ENCODE assay signal across 23 mouse cellular contexts in the genomic region with DNA sequence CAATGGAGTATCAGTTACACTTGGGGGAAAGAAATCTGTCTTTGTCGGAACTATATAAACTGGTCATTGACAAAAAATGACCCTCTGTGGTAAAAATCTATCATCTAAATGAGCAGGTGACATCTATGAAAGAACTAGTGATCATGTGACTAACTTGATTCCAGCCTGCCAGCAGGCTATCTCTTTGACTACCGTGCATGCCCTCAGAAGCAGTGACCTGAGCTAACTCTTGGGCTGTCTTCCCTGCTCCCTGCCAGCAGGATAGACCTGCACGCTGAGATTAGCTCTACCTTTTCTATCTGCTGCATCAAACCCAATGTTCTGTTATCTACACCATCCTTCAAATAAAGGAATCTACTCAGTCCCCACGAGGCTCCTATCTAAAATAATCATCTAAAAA. TPM values are rescaled to one million over a fixed set of nuclear protein-coding genes. Genes with fewer than 3 reads are reported as not detected.
A peak's percentile ranks its signal among the peaks of the same experiment; 100 is the strongest.
DNase-seq lines count a peak whose midpoint lies in the region; ATAC-seq lines count a peak whose summit lies in the region.
"Had no signal": no experiment of that assay in that cellular context is flagged by ENCODE, and none has a peak within 500 bp of the region (broad histone marks: within the 10 kb centered on the region; RNA-seq: fewer than 3 reads in every experiment).

No protein-coding gene starts in this region.

- DNase-seq in cerebellum, postnatal 25 days: peak; percentile 18 to 28
- no peak for DNase-seq in cerebellum, adult 11-12 months
- no peak for DNase-seq in neural tube, embryonic 10.5 days (ENCODE audit: extremely low spot score, low spot score)
- DNase-seq: adrenal gland, adult 2 months; adrenal gland, postnatal 10 days; adrenal gland, postnatal 25 days; B cell, adult 2 months; cerebellum, adult 11 months; cerebellum, adult 9-10 months; cerebellum, postnatal 36 days; embryo, embryonic 11 days had no signal

- H3K36me3 ChIP-seq in megakaryocyte, embryonic 14.5 days (replicated peaks; ENCODE audit: low read length): peaks cover 10% of the 10 kb centered on the region
- H3K36me3 ChIP-seq: embryonic facial prominence, embryonic 13.5 days; embryonic facial prominence, embryonic 15.5 days; forebrain, embryonic 10.5 days; forebrain, embryonic 12.5 days had no signal

- peak overlapping the region; percentile 38 for H3K4me3 ChIP-seq in megakaryocyte, embryonic 14.5 days (replicated peaks)
- H3K4me3 ChIP-seq: embryonic facial prominence, embryonic 13.5 days; embryonic facial prominence, embryonic 15.5 days; erythroblast, embryonic 14.5 days; forebrain, embryonic 10.5 days; forebrain, embryonic 12.5 days had no signal

- H3K27me3 ChIP-seq in megakaryocyte, embryonic 14.5 days (replicated peaks): no peaks in the 10 kb centered on the region
- H3K27me3 ChIP-seq: CH12.LX; embryonic facial prominence, embryonic 13.5 days; embryonic facial prominence, embryonic 15.5 days; forebrain, embryonic 12.5 days had no signal

- ATAC-seq in megakaryocyte, adult 5-6 weeks (ENCODE audit: poor library complexity, severe bottlenecking): no peak
- ATAC-seq: CD4-positive, CD25-positive, alpha-beta regulatory T cell, adult 4 months; forebrain, embryonic 14.5 days; forebrain, embryonic 16.5 days had no signal

- no peaks in the 10 kb centered on the region for H3K9me3 ChIP-seq in megakaryocyte, embryonic 14.5 days
- H3K9me3 ChIP-seq: embryonic facial prominence, embryonic 13.5 days; embryonic facial prominence, embryonic 15.5 days; forebrain, embryonic 10.5 days; forebrain, embryonic 12.5 days; G1E had no signal

- peaks cover 93% of the 10 kb centered on the region for H3K4me1 ChIP-seq in megakaryocyte, embryonic 14.5 days

RNA-seq across cellular contexts. Expression of gene Setd3, which starts 6.5 kb away (rescaled TPM):
- polyA plus RNA-seq in megakaryocyte, embryonic 14.5 days (2012; ENCODE audit: insufficient read depth, low replicate concordance): 1.8 and 9.7 TPM in 2 replicates
- 58.4 and 60.3 TPM in 2 replicates for total RNA-seq in megakaryocyte, adult 5-6 weeks (2015)
- 109 and 112 TPM in 2 replicates for total RNA-seq in megakaryocyte, adult 5-6 weeks (2017)

RNA-seq across cellular contexts. Expression of gene Ccnk, which starts 6.7 kb away (rescaled TPM):
- polyA plus RNA-seq in megakaryocyte, embryonic 14.5 days (2012; ENCODE audit: insufficient read depth, low replicate concordance): 98.5 and 113 TPM in 2 replicates
- 53.3 and 61.4 TPM in 2 replicates for total RNA-seq in megakaryocyte, adult 5-6 weeks (2015)
- total RNA-seq in megakaryocyte, adult 5-6 weeks (2017): 8.3 and 14.5 TPM in 2 replicates

Comparison
In these comparisons a context has a peak if more than half of its experiments do, and no peak if none do; other contexts are left out.
1. DNase-seq: peak in cerebellum, postnatal 25 days (2 of 2); none in cerebellum, adult 11-12 months (single experiment) and neural tube, embryonic 10.5 days (single experiment).